Mouse (Mus musculus): Measurements from ENCODE around the gene Gm5431. TPM values are rescaled to one million over a fixed set of nuclear protein-coding genes. Genes with fewer than 3 reads are reported as not detected.
"Not testable (repeated sequence)": the region's sequence is repeated elsewhere in the genome, so short reads cannot be mapped to it uniquely, and the experiment has no call there.

Gene Gm5431
- under 1 TPM; 0.21 to 0.35 TPM for total RNA-seq (2021)
- long read RNA-seq, experiment 1 = 0 reads
- long read RNA-seq, experiment 2 = 0 reads

GRCm38 (mm10) chr11:48902021-48902420, at the start of gene Gm5431:
Gene Gm5431, minus strand, starts transcription at chr11:48902214.
- no peak for DNase-seq
- intact Hi-C loops (cut with DNase I; ENCODE audit: low total_unique reads) = no loop called here

- DNase-seq; intact Hi-C loops (cut with DNase I; ENCODE audit: low total_unique reads): not testable (repeated sequence)
These were observed 44.1 kb upstream of the Gm5431 start, which contains the start of gene Psme2b for GRCm38 (mm10) chr11:48946090-48946489. Gene Psme2b, minus strand, starts transcription at chr11:48946190.

- DNase-seq; intact Hi-C loops (cut with DNase I; ENCODE audit: low total_unique reads): not testable (repeated sequence)
These were observed 37.3 kb upstream of the Gm5431 start for GRCm38 (mm10) chr11:48939286-48939685.

- intact Hi-C loops (cut with DNase I; ENCODE audit: low total_unique reads); DNase-seq: not testable (repeated sequence)
These were observed 33.3 kb upstream of the Gm5431 start for GRCm38 (mm10) chr11:48935291-48935690.

- intact Hi-C loops (cut with DNase I; ENCODE audit: low total_unique reads); DNase-seq: not testable (repeated sequence)
These were observed 31.9 kb upstream of the Gm5431 start for GRCm38 (mm10) chr11:48933923-48934322.

- intact Hi-C loops (cut with DNase I; ENCODE audit: low total_unique reads); DNase-seq: not testable (repeated sequence)
These were observed 31.4 kb upstream of the Gm5431 start for GRCm38 (mm10) chr11:48933422-48933821.

- DNase-seq; intact Hi-C loops (cut with DNase I; ENCODE audit: low total_unique reads): not testable (repeated sequence)
These were observed 26.1 kb upstream of the Gm5431 start for GRCm38 (mm10) chr11:48928068-48928467.

GRCm38 (mm10) chr11:48926437-48926836, 24.4 kb upstream of the Gm5431 start:
- DNase-seq; intact Hi-C loops (cut with DNase I; ENCODE audit: low total_unique reads): not testable (repeated sequence)

- intact Hi-C loops (cut with DNase I; ENCODE audit: low total_unique reads); DNase-seq: not testable (repeated sequence)
These were observed 21.8 kb upstream of the Gm5431 start for GRCm38 (mm10) chr11:48923818-48924217.

- intact Hi-C loops (cut with DNase I; ENCODE audit: low total_unique reads) = no loop called here
- DNase-seq = no peak
These were observed 16.4 kb upstream of the Gm5431 start for GRCm38 (mm10) chr11:48918380-48918779.

GRCm38 (mm10) chr11:48913611-48914010, 11.6 kb upstream of the Gm5431 start:
- intact Hi-C loops (cut with DNase I; ENCODE audit: low total_unique reads) = no loop called here
- DNase-seq = no peak

GRCm38 (mm10) chr11:48908459-48908858, 6.4 kb upstream of the Gm5431 start:
- intact Hi-C loops (cut with DNase I; ENCODE audit: low total_unique reads) = no loop called here
- no peak for DNase-seq

- DNase-seq; intact Hi-C loops (cut with DNase I; ENCODE audit: low total_unique reads): not testable (repeated sequence)
These were observed 465 bp downstream of the Gm5431 start for GRCm38 (mm10) chr11:48901567-48901930.

GRCm38 (mm10) chr11:48900654-48901566, 1.1 kb downstream of the Gm5431 start:
- intact Hi-C loops (cut with DNase I; ENCODE audit: low total_unique reads); DNase-seq: not testable (repeated sequence)

GRCm38 (mm10) chr11:48898812-48899431, 3.1 kb downstream of the Gm5431 start:
- no peak for DNase-seq
- intact Hi-C loops (cut with DNase I; ENCODE audit: low total_unique reads) = no loop called here

- intact Hi-C loops (cut with DNase I; ENCODE audit: low total_unique reads) = no loop called here
These were observed 25.3 kb downstream of the Gm5431 start for GRCm38 (mm10) chr11:48876680-48877079.

GRCm38 (mm10) chr11:48875343-48875837, 26.6 kb downstream of the Gm5431 start:
- DNase-seq = not testable (repeated sequence)
- intact Hi-C loops (cut with DNase I; ENCODE audit: low total_unique reads) = loop anchor here (2.0 kb wide), 1 partner anchor 227 kb away; no protein-coding TSS in a partner anchor

More at GRCm38 (mm10) chr11:48876680-48877079, 25.3 kb downstream of the Gm5431 start:
- no peak for DNase-seq

GRCm38 (mm10) chr11:48874465-48874864, 27.5 kb downstream of the Gm5431 start:
- no peak for DNase-seq
- intact Hi-C loops (cut with DNase I; ENCODE audit: low total_unique reads) = loop anchor here (2.0 kb wide), 1 partner anchor 228 kb away; no protein-coding TSS in a partner anchor

GRCm38 (mm10) chr11:48873591-48874290, 28.3 kb downstream of the Gm5431 start:
- no peak for DNase-seq
- intact Hi-C loops (cut with DNase I; ENCODE audit: low total_unique reads) = loop anchor here (2.0 kb wide), 1 partner anchor 229 kb away; no protein-coding TSS in a partner anchor

Data from gastrocnemius, postnatal 14 days (tissue).